Mouse (Mus musculus) thymus, adult 2 months (tissue): ENCODE measurements around the gene Cish.

Experiments used
- CTCF ChIP-seq: fragments of 200-500 bp; IDR thresholded peaks from 2 replicates; pipeline ENCODE4 v1.5.1; 2012; ENCODE audit warnings: mild to moderate bottlenecking, control low read depth, low read length, moderate library complexity, borderline replicate concordance; ENCODE audit not compliant: control insufficient read depth, poor library complexity, insufficient read depth; ENCODE audit errors: extremely low read depth
- POLR2A ChIP-seq: fragments of 200-500 bp; IDR thresholded peaks from 2 replicates; pipeline ENCODE4 v1.6.1; 2012; ENCODE audit warnings: mild to moderate bottlenecking, low read length, control low read depth, moderate library complexity; ENCODE audit not compliant: control insufficient read depth, poor library complexity, insufficient read depth; ENCODE audit errors: extremely low read depth

DNA sequence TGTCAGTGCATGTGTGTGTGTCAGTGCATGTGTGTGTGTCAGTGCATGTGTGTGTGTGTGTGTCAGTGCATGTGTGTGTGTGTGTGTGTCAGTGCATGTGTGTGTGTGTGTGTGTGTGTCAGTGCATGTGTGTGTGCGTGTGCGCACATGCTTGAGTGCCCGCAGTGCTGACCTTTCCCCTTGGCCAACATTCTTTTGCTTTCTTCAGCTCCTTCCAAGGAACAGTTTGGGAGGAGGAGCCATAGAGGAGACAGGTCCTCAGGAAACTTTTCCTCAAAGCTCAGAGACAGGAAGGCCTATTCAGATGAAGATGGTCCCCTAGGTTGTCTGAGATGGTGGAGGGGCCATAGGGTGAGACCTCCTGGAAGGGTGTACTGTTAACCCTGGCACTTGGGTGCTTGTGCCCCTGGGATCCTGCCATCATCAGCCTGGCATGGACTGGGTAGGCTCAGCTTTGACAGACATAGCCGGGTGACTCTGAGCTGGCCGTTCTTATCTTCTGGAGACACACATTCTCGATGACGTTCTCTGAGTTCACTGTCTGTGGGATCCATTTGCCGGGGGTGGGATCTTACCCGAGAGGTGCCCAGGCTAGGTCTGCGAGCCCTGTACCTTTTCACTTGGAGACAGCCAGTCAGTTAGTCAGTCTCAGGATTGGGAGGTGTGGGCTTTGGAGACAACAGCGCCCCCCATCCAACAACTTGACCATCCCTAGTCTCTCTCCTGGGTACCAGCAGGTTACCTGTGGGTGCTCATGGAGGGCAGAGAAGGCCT, 11.5 kb downstream of the Cish start:
- TF ChIP-seq CTCF (no peak), POLR2A (peak; percentile 22; the same call in 1 of the 2 replicates)
